Comparison of ENCODE assay signal across 25 mouse cellular contexts in the genomic region with DNA sequence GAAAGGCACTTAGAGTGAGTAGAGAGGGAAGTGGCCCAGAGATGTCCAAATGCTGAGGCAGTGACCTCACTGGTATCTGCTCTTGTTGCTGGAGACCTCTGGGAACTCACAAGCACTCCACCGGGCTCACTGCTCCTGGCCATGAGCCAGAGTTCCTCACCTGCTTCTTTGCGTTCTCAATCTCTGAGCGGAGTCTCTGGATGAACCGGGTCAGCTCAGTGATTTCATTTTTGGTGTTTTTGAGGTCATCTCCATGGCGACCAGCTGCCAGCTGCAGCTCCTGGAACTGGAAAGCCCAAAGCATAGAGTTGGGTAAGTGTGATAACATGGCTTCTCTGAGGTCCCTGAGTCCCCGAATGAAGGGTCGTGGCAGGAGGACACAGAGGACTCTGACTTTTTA. TPM values are rescaled to one million over a fixed set of nuclear protein-coding genes. Genes with fewer than 3 reads are reported as not detected.
DNase-seq lines count a peak whose midpoint lies in the region; ATAC-seq and TF ChIP-seq lines count a peak whose summit lies in the region.
"Had no signal": no experiment of that assay in that cellular context is flagged by ENCODE, and none has a peak within 500 bp of the region (broad histone marks: within the 10 kb centered on the region; RNA-seq: fewer than 3 reads in every experiment).

No protein-coding gene starts in this region.

- no peaks in the 10 kb centered on the region for H3K9me3 ChIP-seq in lung, embryonic 14.5 days (ENCODE audit: low read depth, low read length)
- H3K9me3 ChIP-seq: embryonic facial prominence, embryonic 13.5 days; forebrain, embryonic 13.5 days; heart, embryonic 15.5 days had no signal

- no peaks in the 10 kb centered on the region for H3K4me1 ChIP-seq in lung, embryonic 14.5 days (ENCODE audit: insufficient read depth)
- H3K4me1 ChIP-seq: forebrain, embryonic 13.5 days; heart, embryonic 15.5 days had no signal

- no peak overlapping the region for H3K4me3 ChIP-seq in lung, embryonic 14.5 days (ENCODE audit: low read depth, low read length)
- H3K4me3 ChIP-seq: embryonic facial prominence, embryonic 13.5 days; forebrain, embryonic 13.5 days; heart, adult 2 months; heart, embryonic 15.5 days had no signal

- no peak overlapping the region for H3K9ac ChIP-seq in lung, embryonic 14.5 days
- H3K9ac ChIP-seq: embryonic facial prominence, embryonic 13.5 days; forebrain, embryonic 13.5 days; forebrain, postnatal 0 days; heart, embryonic 15.5 days; hindbrain, embryonic 14.5 days had no signal

- H3K4me2 ChIP-seq in lung, embryonic 14.5 days = no peak overlapping the region
- H3K4me2 ChIP-seq: embryonic facial prominence, embryonic 13.5 days; forebrain, embryonic 13.5 days; heart, embryonic 11.5 days; heart, embryonic 15.5 days; hindbrain, embryonic 14.5 days had no signal

- no peak for TF ChIP-seq CTCF in lung, embryonic 14.5 days (IDR thresholded peaks at IDR 0.05; ENCODE audit: low read depth)

- H3K36me3 ChIP-seq in lung, embryonic 14.5 days (ENCODE audit: insufficient read depth) = no peaks in the 10 kb centered on the region
- H3K36me3 ChIP-seq: embryonic facial prominence, embryonic 13.5 days; G1E; heart, embryonic 15.5 days had no signal

- peak; percentile 7 to 61 for DNase-seq in adrenal gland, adult (ENCODE audit: inconsistent age in 2 of 2, low spot score in 1 of 2)
- DNase-seq in adrenal gland, postnatal 4 days (ENCODE audit: low spot score in 2 of 2) = no peak
- peak; percentile 13 for DNase-seq in lung, embryonic 14.5 days
- no peak for DNase-seq in lung, postnatal 36 days
- peak; percentile 29 for DNase-seq in brain, adult 2 months (ENCODE audit: low read depth, low spot score)
- DNase-seq in retina, postnatal 7 days (ENCODE audit: low read depth, low spot score) = peak; percentile 23
- no peak for DNase-seq in thymus, adult 18-20 months
- DNase-seq: B cell, adult 2 months; cerebellum, adult 18-20 months; cerebellum, adult 9-11 months; cerebellum, postnatal 36 days; forebrain, postnatal 0 days; gastrocnemius, postnatal 14 days; heart, adult 2 months; heart, postnatal 14 days had no signal

- ATAC-seq in lung, embryonic 14.5 days (ENCODE audit: insufficient read depth) = no peak
- ATAC-seq: CD4-positive, CD25-positive, alpha-beta regulatory T cell, adult 4 months; forebrain, embryonic 13.5 days; forebrain, postnatal 0 days had no signal

- WGBS in lung, embryonic 14.5 days = 58% methylated on average over 7 of the region's 7 CpGs

- no peaks in the 10 kb centered on the region for H3K27me3 ChIP-seq in lung, embryonic 14.5 days (ENCODE audit: insufficient read depth, low read length)
- H3K27me3 ChIP-seq: forebrain, embryonic 13.5 days had no signal

- no peak overlapping the region for H3K27ac ChIP-seq in lung, embryonic 14.5 days (ENCODE audit: low read depth)
- H3K27ac ChIP-seq: embryonic facial prominence, embryonic 13.5 days; forebrain, embryonic 13.5 days; heart, adult 2 months; heart, embryonic 15.5 days; hindbrain, embryonic 14.5 days had no signal

RNA-seq across cellular contexts. Expression of a gene that starts 5.1 kb away (rescaled TPM):
- total RNA-seq in adrenal gland, postnatal 4 days (2021) = not detected
- polyA plus RNA-seq in lung, embryonic 14.5 days (2014; fragmentation: Nextera tagmentation; extraction: Ambion mirVana) = not detected in 2 replicates
- total RNA-seq: G1E; gastrocnemius, postnatal 14 days; heart, adult 2 months; heart, postnatal 14 days; hematopoietic stem cell, adult 5-6 weeks had no signal
- polyA plus RNA-seq: CD4-positive, CD25-positive, alpha-beta regulatory T cell, adult 4 months; forebrain, embryonic 13.5 days; forebrain, postnatal 0 days; G1E; heart, adult 2 months; heart, embryonic 11.5 days; heart, embryonic 15.5 days had no signal

RNA-seq across cellular contexts. Expression of a gene that starts 25.1 kb away (rescaled TPM):
- total RNA-seq in adrenal gland, postnatal 4 days (2021) = not detected
- not detected in 2 replicates for polyA plus RNA-seq in lung, embryonic 14.5 days (2014; fragmentation: Nextera tagmentation; extraction: Ambion mirVana)
- total RNA-seq: forebrain, postnatal 0 days; G1E; gastrocnemius, postnatal 14 days; hematopoietic stem cell, adult 5-6 weeks had no signal
- polyA plus RNA-seq: CD4-positive, CD25-positive, alpha-beta regulatory T cell, adult 4 months; forebrain, postnatal 0 days; G1E; hindbrain, embryonic 14.5 days had no signal

RNA-seq across cellular contexts. Expression of a gene that starts 43.7 kb away (rescaled TPM):
- total RNA-seq in adrenal gland, postnatal 4 days (2021) = not detected
- polyA plus RNA-seq in lung, embryonic 14.5 days (2014; fragmentation: Nextera tagmentation; extraction: Ambion mirVana) = not detected in 2 replicates
- total RNA-seq: forebrain, postnatal 0 days; G1E; gastrocnemius, adult 18-20 months; gastrocnemius, postnatal 14 days; heart, adult 2 months; heart, postnatal 14 days; hematopoietic stem cell, adult 5-6 weeks had no signal
- polyA plus RNA-seq: CD4-positive, CD25-positive, alpha-beta regulatory T cell, adult 4 months; forebrain, embryonic 13.5 days; forebrain, postnatal 0 days; G1E; gonadal fat pad, adult 2 months; heart, adult 2 months; heart, embryonic 11.5 days; hindbrain, embryonic 14.5 days had no signal

RNA-seq across cellular contexts. Expression of a gene that starts 48.5 kb away (rescaled TPM):
- total RNA-seq in adrenal gland, postnatal 4 days (2021) = not detected
- not detected in 2 replicates for polyA plus RNA-seq in lung, embryonic 14.5 days (2014; fragmentation: Nextera tagmentation; extraction: Ambion mirVana)
- total RNA-seq: forebrain, postnatal 0 days; G1E; gastrocnemius, adult 18-20 months; gastrocnemius, postnatal 14 days; heart, adult 2 months; heart, postnatal 14 days; hematopoietic stem cell, adult 5-6 weeks had no signal
- polyA plus RNA-seq: CD4-positive, CD25-positive, alpha-beta regulatory T cell, adult 4 months; embryonic facial prominence, embryonic 13.5 days; forebrain, embryonic 13.5 days; forebrain, postnatal 0 days; G1E; gonadal fat pad, adult 2 months; heart, adult 2 months; heart, embryonic 11.5 days; heart, embryonic 15.5 days; hindbrain, embryonic 14.5 days had no signal

RNA-seq across cellular contexts. Expression of a gene that starts 57.7 kb away (rescaled TPM):
- total RNA-seq in adrenal gland, postnatal 4 days (2021) = not detected
- not detected in 2 replicates for polyA plus RNA-seq in lung, embryonic 14.5 days (2014; fragmentation: Nextera tagmentation; extraction: Ambion mirVana)
- total RNA-seq: forebrain, postnatal 0 days; G1E; gastrocnemius, adult 18-20 months; gastrocnemius, postnatal 14 days; heart, adult 2 months; hematopoietic stem cell, adult 5-6 weeks had no signal
- polyA plus RNA-seq: CD4-positive, CD25-positive, alpha-beta regulatory T cell, adult 4 months; forebrain, embryonic 13.5 days; forebrain, postnatal 0 days; G1E; gonadal fat pad, adult 2 months; heart, embryonic 11.5 days; heart, embryonic 15.5 days; hindbrain, embryonic 14.5 days had no signal

Comparison
In these comparisons a context has a peak if more than half of its experiments do, and no peak if none do; other contexts are left out.
1. DNase-seq: peak in adrenal gland, adult (2 of 2), lung, embryonic 14.5 days (single experiment), brain, adult 2 months (single experiment) and retina, postnatal 7 days (single experiment); none in adrenal gland, postnatal 4 days (0 of 2), lung, postnatal 36 days (single experiment) and thymus, adult 18-20 months (0 of 2).